Mouse (Mus musculus) right cerebral cortex, postnatal 4 days (tissue): ENCODE results near the gene Hoxa6.

ENCODE experiments used
- DNase-seq: peaks from one replicate; pipeline ENCODE4 v3.0.0-alpha.2; 2022

Gene Hoxa6

GRCm38 (mm10) chr6:52213119-52213986 is 4.8 kb upstream of the Hoxa6 start, which contains the start of the genes Hoxa3 and Gm28308:
Gene Hoxa3 (minus strand): TSS chr6:52213336.
Gene Gm28308 (minus strand): TSS chr6:52213339.
- DNase-seq, result no peak

- DNase-seq, result peak; percentile 3
Measured at GRCm38 (mm10) chr6:52212556-52213118, 4.1 kb upstream of the Hoxa6 start.

GRCm38 (mm10) chr6:52211961-52212360 is 3.4 kb upstream of the Hoxa6 start:
- DNase-seq, result peak; percentile 13

GRCm38 (mm10) chr6:52211170-52211935 is 2.8 kb upstream of the Hoxa6 start:
- peak; percentile 74 for DNase-seq

GRCm38 (mm10) chr6:52209685-52210046 is 1.1 kb upstream of the Hoxa6 start:
- DNase-seq, result no peak

GRCm38 (mm10) chr6:52208868-52209684 is 554 bp upstream of the Hoxa6 start:
- no peak for DNase-seq

GRCm38 (mm10) chr6:52207684-52207976 is 892 bp downstream of the Hoxa6 start:
- DNase-seq, result no peak

- DNase-seq, result no peak
Measured at GRCm38 (mm10) chr6:52206882-52207683, 1.4 kb downstream of the Hoxa6 start.

GRCm38 (mm10) chr6:52205638-52206621 is 2.6 kb downstream of the Hoxa6 start:
- no peak for DNase-seq

- DNase-seq, result no peak
Measured at GRCm38 (mm10) chr6:52205221-52205620, 3.3 kb downstream of the Hoxa6 start.

GRCm38 (mm10) chr6:52204050-52204752 is 4.3 kb downstream of the Hoxa6 start, which contains the start of gene Hoxa5:
Gene Hoxa5 (minus strand): TSS chr6:52204587.
- no peak for DNase-seq

- DNase-seq, result no peak
Measured at GRCm38 (mm10) chr6:52203371-52204049, 5.0 kb downstream of the Hoxa6 start.

- no peak for DNase-seq
Measured at GRCm38 (mm10) chr6:52203121-52203370, 5.5 kb downstream of the Hoxa6 start.

GRCm38 (mm10) chr6:52202362-52203120 is 6.0 kb downstream of the Hoxa6 start:
- no peak for DNase-seq

GRCm38 (mm10) chr6:52201269-52201668 is 7.3 kb downstream of the Hoxa6 start:
- no peak for DNase-seq

GRCm38 (mm10) chr6:52200751-52201250 is 7.7 kb downstream of the Hoxa6 start:
- DNase-seq, result no peak

- no peak for DNase-seq
Measured at GRCm38 (mm10) chr6:52200073-52200750, 8.3 kb downstream of the Hoxa6 start.

- DNase-seq, result no peak
Measured at GRCm38 (mm10) chr6:52197271-52197670, 11.3 kb downstream of the Hoxa6 start.
